Mouse (Mus musculus) forebrain, embryonic 14.5 days (tissue): ENCODE measurements around the gene Pde4c. TPM values are rescaled to one million over a fixed set of nuclear protein-coding genes. Genes with fewer than 3 reads are reported as not detected.

Experiments
- ATAC-seq: fragments of 200-750 bp; cut with Nextera tagmentation; 2 replicates; pipeline ENCODE4 v1.8.0; 2017; ENCODE audit warnings: mild to moderate bottlenecking, moderate library complexity
- DNase-seq: peaks from one replicate; pipeline ENCODE4 v3.0.0-alpha.2; 2015; ENCODE audit warnings: low spot score
- H3K27ac ChIP-seq: fragments of 300-500 bp; sonication (generic); 2 replicates; pipeline ENCODE4 v1.5.1; 2014; ENCODE audit warnings: low read depth, mild to moderate bottlenecking, control low read depth, low read length, moderate library complexity
- H3K27me3 ChIP-seq: fragments of 300-500 bp; sonication (generic); replicated peaks from 2 replicates; pipeline ENCODE4 v1.6.1; 2014; ENCODE audit warnings: low read length, control low read depth, mixed read lengths; ENCODE audit not compliant: control insufficient read depth, insufficient read depth
- H3K36me3 ChIP-seq: fragments of 300-500 bp; sonication (generic); 2 replicates; pipeline ENCODE4 v1.6.1; 2014; ENCODE audit warnings: low read length, control low read depth; ENCODE audit not compliant: control insufficient read depth, insufficient read depth
- H3K4me1 ChIP-seq: fragments of 300-500 bp; sonication (generic); 2 replicates; pipeline ENCODE4 v1.6.1; 2014; ENCODE audit warnings: antibody characterized with exemption, low read length, control low read depth; ENCODE audit not compliant: control insufficient read depth, insufficient read depth
- H3K4me2 ChIP-seq: fragments of 300-500 bp; sonication (generic); 2 replicates; pipeline ENCODE4 v1.6.1; 2014; ENCODE audit warnings: mild to moderate bottlenecking, control low read depth, low read length
- H3K4me3 ChIP-seq: fragments of 300-500 bp; sonication (generic); 2 replicates; pipeline ENCODE4 v1.5.1; 2014; ENCODE audit warnings: low read depth, low read length, control low read depth
- H3K9ac ChIP-seq: fragments of 300-500 bp; sonication (generic); 2 replicates; pipeline ENCODE4 v1.6.1; 2014; ENCODE audit warnings: mild to moderate bottlenecking, low read length, control low read depth, moderate library complexity
- H3K9me3 ChIP-seq: fragments of 300-500 bp; sonication (generic); replicated peaks from 2 replicates; pipeline ENCODE4 v1.6.1; 2016; ENCODE audit warnings: low read length, control low read depth, mixed read lengths; ENCODE audit not compliant: control insufficient read depth
- WGBS: fragments of 180-500 bp; shearing (Covaris S2); extraction: QIAGEN DNeasy Blood & Tissue Kit; methylation state at CpG from one replicate; pipeline ENCODE4 v1.1.7; 2014; 5-methylcytosine and 5-hydroxymethylcytosine counted together
- polyA plus RNA-seq: library from polyadenylated mRNA; unstranded; fragments of >200 nt; fragmentation: Nextera tagmentation; extraction: Ambion mirVana; gene quantifications from 2 replicates; pipeline ENCODE4 v1.2.1, GENCODE M21; 2014

Gene Pde4c
- polyA plus RNA-seq, 1 experiment from 2014 or later = not detected

GRCm38 (mm10) chr8:70764026-70764425 lies 40.5 kb downstream of the Pde4c start:
- WGBS = 83% methylated on average over 8 of the region's 8 CpGs
- Histone ChIP-seq H3K27me3 (no peaks in the 10 kb centered on the region), H3K36me3 (peaks cover 25% of the 10 kb centered on the region), H3K4me2 (no peak overlapping the region), H3K27ac (no peak overlapping the region), H3K4me1 (peaks cover 19% of the 10 kb centered on the region), H3K9ac (no peak overlapping the region), H3K9me3 (no peaks in the 10 kb centered on the region), H3K4me3 (no peak overlapping the region)
- ATAC-seq (no peak), DNase-seq (no peak)

GRCm38 (mm10) chr8:70764676-70765075 lies 41.2 kb downstream of the Pde4c start:
- no peaks in the 10 kb centered on the region for H3K9me3 ChIP-seq
- no peaks in the 10 kb centered on the region for H3K27me3 ChIP-seq
- WGBS = 97% methylated on average over 13 of the region's 13 CpGs
- ATAC-seq (no peak), DNase-seq (no peak)
- H3K36me3 ChIP-seq = peaks cover 31% of the 10 kb centered on the region
- H3K27ac ChIP-seq = no peak overlapping the region
- H3K4me2 ChIP-seq = no peak overlapping the region
- H3K9ac ChIP-seq = no peak overlapping the region
- H3K4me3 ChIP-seq = no peak overlapping the region
- H3K4me1 ChIP-seq = peaks cover 15% of the 10 kb centered on the region

GRCm38 (mm10) chr8:70765329-70765728 lies 41.8 kb downstream of the Pde4c start:
- H3K4me3 ChIP-seq = no peak overlapping the region
- ATAC-seq = no peak

GRCm38 (mm10) chr8:70765838-70766570 lies 42.5 kb downstream of the Pde4c start:
- Histone ChIP-seq H3K9me3 (no peaks in the 10 kb centered on the region), H3K4me2 (peak overlapping the region; percentile 46), H3K27ac (no peak overlapping the region), H3K36me3 (peaks cover 44% of the 10 kb centered on the region), H3K4me1 (peaks cover 9% of the 10 kb centered on the region), H3K27me3 (no peaks in the 10 kb centered on the region), H3K9ac (peak overlapping the region; percentile 50; the same call in 1 of the 2 replicates), H3K4me3 (peak overlapping the region; percentile 3; the same call in 1 of the 2 replicates)
- ATAC-seq = no peak
- no peak for DNase-seq
- WGBS = 4% methylated on average over 34 of the region's 34 CpGs

More at GRCm38 (mm10) chr8:70765329-70765728, 41.8 kb downstream of the Pde4c start:
- peak overlapping the region; percentile 46; the same call in 1 of the 2 replicates for H3K4me2 ChIP-seq
- H3K36me3 ChIP-seq = peaks cover 37% of the 10 kb centered on the region
- WGBS = 84% methylated on average over 9 of the region's 9 CpGs
- H3K4me1 ChIP-seq = peaks cover 9% of the 10 kb centered on the region
- H3K27me3 ChIP-seq = no peaks in the 10 kb centered on the region
- no peak overlapping the region for H3K9ac ChIP-seq
- no peak for DNase-seq
- H3K27ac ChIP-seq = no peak overlapping the region
- no peaks in the 10 kb centered on the region for H3K9me3 ChIP-seq

- no peak overlapping the region for H3K27ac ChIP-seq
- ATAC-seq = peak; percentile 11; the same call in 1 of the 2 replicates
- H3K9me3 ChIP-seq = no peaks in the 10 kb centered on the region
- H3K27me3 ChIP-seq = no peaks in the 10 kb centered on the region
- peaks cover 52% of the 10 kb centered on the region for H3K36me3 ChIP-seq
- peak overlapping the region; percentile 46 for H3K4me2 ChIP-seq
- no peak for DNase-seq
- WGBS = 10% methylated on average over 21 of the region's 21 CpGs
- H3K4me1 ChIP-seq = peaks cover 9% of the 10 kb centered on the region
- peak overlapping the region; percentile 3; the same call in 1 of the 2 replicates for H3K4me3 ChIP-seq
- H3K9ac ChIP-seq = peak overlapping the region; percentile 50; the same call in 1 of the 2 replicates
These were observed 43.3 kb downstream of the Pde4c start for GRCm38 (mm10) chr8:70766571-70767440.

- peaks cover 9% of the 10 kb centered on the region for H3K4me1 ChIP-seq
- no peak overlapping the region for H3K9ac ChIP-seq
- DNase-seq (no peak), ATAC-seq (no peak)
- no peak overlapping the region for H3K4me3 ChIP-seq
- no peak overlapping the region for H3K27ac ChIP-seq
- H3K9me3 ChIP-seq = no peaks in the 10 kb centered on the region
- no peak overlapping the region for H3K4me2 ChIP-seq
- H3K36me3 ChIP-seq = peaks cover 59% of the 10 kb centered on the region
- 85% methylated on average over 6 of the region's 6 CpGs for WGBS
- no peaks in the 10 kb centered on the region for H3K27me3 ChIP-seq
These were observed 44.0 kb downstream of the Pde4c start for GRCm38 (mm10) chr8:70767503-70767902.

- Histone ChIP-seq H3K9ac (no peak overlapping the region), H3K9me3 (no peaks in the 10 kb centered on the region), H3K36me3 (peaks cover 63% of the 10 kb centered on the region), H3K27ac (no peak overlapping the region), H3K4me1 (peaks cover 12% of the 10 kb centered on the region), H3K27me3 (no peaks in the 10 kb centered on the region), H3K4me3 (no peak overlapping the region), H3K4me2 (no peak overlapping the region)
- WGBS = 95% methylated on average over 32 of the region's 32 CpGs
- DNase-seq (no peak), ATAC-seq (no peak)
These were observed 44.8 kb downstream of the Pde4c start for GRCm38 (mm10) chr8:70768231-70768776.

GRCm38 (mm10) chr8:70768956-70769355 lies 45.4 kb downstream of the Pde4c start:
- Histone ChIP-seq H3K36me3 (peaks cover 69% of the 10 kb centered on the region), H3K9me3 (no peaks in the 10 kb centered on the region), H3K27ac (no peak overlapping the region), H3K9ac (no peak overlapping the region), H3K4me1 (peaks cover 18% of the 10 kb centered on the region), H3K4me2 (no peak overlapping the region), H3K27me3 (no peaks in the 10 kb centered on the region), H3K4me3 (no peak overlapping the region)
- WGBS = 84% methylated on average over 16 of the region's 16 CpGs
- ATAC-seq (no peak), DNase-seq (no peak)
